Mouse (Mus musculus) kidney, embryonic 16.5 days (tissue): ENCODE results near the gene Pmpcb. TPM values are rescaled to one million over a fixed set of nuclear protein-coding genes. Genes with fewer than 3 reads are reported as not detected.
"Not testable (repeated sequence)": the region's sequence is repeated elsewhere in the genome, so short reads cannot be mapped to it uniquely, and the experiment has no call there.

Experiments used
- ATAC-seq: fragments of 200-750 bp; cut with Nextera tagmentation; 2 replicates; pipeline ENCODE4 v1.8.0; 2017; ENCODE audit warnings: moderate TSS enrichment; ENCODE audit not compliant: low FRiP score, low TSS enrichment
- H3K27ac ChIP-seq: fragments of 300-500 bp; sonication (generic); 2 replicates; pipeline ENCODE4 v1.5.1; 2014; ENCODE audit warnings: low read length
- H3K27me3 ChIP-seq: fragments of 300-500 bp; sonication (generic); 2 replicates; pipeline ENCODE4 v1.6.1; 2014; ENCODE audit warnings: low read length, control low read depth, mixed read lengths; ENCODE audit not compliant: insufficient read depth
- H3K36me3 ChIP-seq: fragments of 300-500 bp; sonication (generic); 2 replicates; pipeline ENCODE4 v1.6.1; 2014; ENCODE audit warnings: low read length, control low read depth, mixed read lengths; ENCODE audit not compliant: insufficient read depth
- H3K4me1 ChIP-seq: fragments of 300-500 bp; sonication (generic); 2 replicates; pipeline ENCODE4 v1.6.1; 2014; ENCODE audit warnings: low read length, control low read depth, mixed read lengths; ENCODE audit not compliant: insufficient read depth
- H3K4me2 ChIP-seq: fragments of 300-500 bp; sonication (generic); replicated peaks from 2 replicates; pipeline ENCODE4 v1.6.1; 2014; ENCODE audit warnings: low read depth, low read length
- H3K4me3 ChIP-seq: fragments of 300-500 bp; sonication (generic); 2 replicates; pipeline ENCODE4 v1.5.1; 2014; ENCODE audit warnings: mild to moderate bottlenecking, low read length
- H3K9ac ChIP-seq: fragments of 300-500 bp; sonication (generic); replicated peaks from 2 replicates; pipeline ENCODE4 v1.6.1; 2014; ENCODE audit warnings: low read length
- H3K9me3 ChIP-seq: fragments of 300-500 bp; sonication (generic); 2 replicates; pipeline ENCODE4 v1.6.1; 2016; ENCODE audit warnings: low read length, control low read depth
- WGBS: fragments of 180-500 bp; shearing (Covaris S2); extraction: QIAGEN DNeasy Blood & Tissue Kit; methylation state at CpG from one replicate; pipeline ENCODE4 v1.1.7; 2014; 5-methylcytosine and 5-hydroxymethylcytosine counted together
- polyA plus RNA-seq: library from polyadenylated mRNA; unstranded; fragments of >200 nt; fragmentation: Nextera tagmentation; extraction: Ambion mirVana; gene quantifications from 2 replicates; pipeline ENCODE4 v1.2.1, GENCODE M21; 2015

The Pmpcb gene
- 91.9 and 104 TPM in 2 replicates for polyA plus RNA-seq

GRCm38 (mm10) chr5:21736956-21737585 is at the start of gene Pmpcb:
Gene Pmpcb, plus strand, starts transcription at chr5:21737141.
- H3K4me1 ChIP-seq: peaks cover 23% of the 10 kb centered on the region
- WGBS: under 1% methylated on average over 42 of the region's 42 CpGs
- ATAC-seq: peak; percentile 81
- no peaks in the 10 kb centered on the region for H3K9me3 ChIP-seq
- H3K36me3 ChIP-seq: peaks cover 29% of the 10 kb centered on the region
- no peaks in the 10 kb centered on the region for H3K27me3 ChIP-seq
- peak within 1 kb of the TSS; percentile 75 for H3K27ac ChIP-seq
- peak within 1 kb of the TSS; percentile 79 for H3K4me3 ChIP-seq
- H3K4me2 ChIP-seq: peak within 1 kb of the TSS; percentile 66
- H3K9ac ChIP-seq: peak within 1 kb of the TSS; percentile 88

GRCm38 (mm10) chr5:21692230-21692629 is 44.7 kb upstream of the Pmpcb start:
- Histone ChIP-seq H3K4me1 (peaks cover 12% of the 10 kb centered on the region; the same call in 1 of the 2 replicates), H3K9ac (no peak overlapping the region), H3K27me3 (no peaks in the 10 kb centered on the region), H3K4me3 (no peak overlapping the region), H3K9me3 (0 out of 2 replicates have a peak, but pooled peaks cover 2% of the 10 kb centered on the region), H3K36me3 (no peaks in the 10 kb centered on the region; the same call in 1 of the 2 replicates), H3K27ac (no peak overlapping the region), H3K4me2 (no peak overlapping the region)
- no peak for ATAC-seq
- WGBS: 84% methylated on average over 5 of the region's 5 CpGs

- Histone ChIP-seq H3K9me3 (0 out of 2 replicates have a peak, but pooled peaks cover 2% of the 10 kb centered on the region), H3K4me1 (peaks cover 12% of the 10 kb centered on the region; the same call in 1 of the 2 replicates), H3K27me3 (no peaks in the 10 kb centered on the region), H3K4me3 (no peak overlapping the region), H3K9ac (no peak overlapping the region), H3K36me3 (no peaks in the 10 kb centered on the region; the same call in 1 of the 2 replicates), H3K27ac (no peak overlapping the region), H3K4me2 (no peak overlapping the region)
- ATAC-seq: peak; percentile 51; the same call in 1 of the 2 replicates
- 43% methylated on average over 3 of the region's 3 CpGs for WGBS
Observed at GRCm38 (mm10) chr5:21693372-21693870, 43.5 kb upstream of the Pmpcb start.

- WGBS: 89% methylated on average over 3 of the region's 3 CpGs
- ATAC-seq: no peak
- Histone ChIP-seq H3K27ac (no peak overlapping the region), H3K36me3 (no peaks in the 10 kb centered on the region), H3K4me2 (no peak overlapping the region), H3K27me3 (no peaks in the 10 kb centered on the region), H3K4me3 (no peak overlapping the region), H3K9me3 (no peaks in the 10 kb centered on the region), H3K9ac (no peak overlapping the region), H3K4me1 (peaks cover 12% of the 10 kb centered on the region; the same call in 1 of the 2 replicates)
Observed at GRCm38 (mm10) chr5:21694854-21695490, 42.0 kb upstream of the Pmpcb start.

- WGBS: 77% methylated on average over 3 of the region's 3 CpGs
- peak overlapping the region; percentile 27; the same call in 1 of the 2 replicates for H3K4me2 ChIP-seq
- H3K9ac ChIP-seq, H3K4me1 ChIP-seq, H3K27me3 ChIP-seq, H3K27ac ChIP-seq, H3K9me3 ChIP-seq, ATAC-seq, H3K4me3 ChIP-seq, H3K36me3 ChIP-seq: not testable (repeated sequence)
Observed at GRCm38 (mm10) chr5:21699555-21699954, 37.4 kb upstream of the Pmpcb start.

- Histone ChIP-seq H3K4me3 (peak overlapping the region; percentile 77), H3K27me3 (no peaks in the 10 kb centered on the region), H3K4me2 (peak overlapping the region; percentile 83), H3K9me3 (no peaks in the 10 kb centered on the region), H3K36me3 (no peaks in the 10 kb centered on the region), H3K4me1 (0 out of 2 replicates have a peak, but pooled peaks cover 3% of the 10 kb centered on the region), H3K27ac (no peak overlapping the region), H3K9ac (peak overlapping the region; percentile 50)
- ATAC-seq: no peak
- WGBS: 14% methylated on average over 10 of the region's 10 CpGs
Observed at GRCm38 (mm10) chr5:21700272-21700821, 36.6 kb upstream of the Pmpcb start.

- WGBS: under 1% methylated on average over 22 of the region's 22 CpGs
- Histone ChIP-seq H3K9ac (peak overlapping the region; percentile 76), H3K36me3 (no peaks in the 10 kb centered on the region), H3K4me3 (peak overlapping the region; percentile 77), H3K4me1 (0 out of 2 replicates have a peak, but pooled peaks cover 3% of the 10 kb centered on the region), H3K4me2 (peak overlapping the region; percentile 83), H3K27me3 (no peaks in the 10 kb centered on the region), H3K27ac (peak overlapping the region; percentile 65), H3K9me3 (no peaks in the 10 kb centered on the region)
- no peak; the same call in none of the 2 replicates for ATAC-seq
Observed at GRCm38 (mm10) chr5:21700934-21701333, 36.0 kb upstream of the Pmpcb start.

GRCm38 (mm10) chr5:21701351-21702008 is 35.5 kb upstream of the Pmpcb start, which contains the start of gene Napepld:
Gene Napepld, minus strand, starts transcription at chr5:21701396.
- Histone ChIP-seq H3K27ac (peak within 1 kb of the TSS; percentile 98), H3K4me1 (0 out of 2 replicates have a peak, but pooled peaks cover 3% of the 10 kb centered on the region), H3K9me3 (no peaks in the 10 kb centered on the region), H3K4me2 (peak within 1 kb of the TSS; percentile 83), H3K4me3 (peak within 1 kb of the TSS; percentile 77), H3K27me3 (no peaks in the 10 kb centered on the region), H3K36me3 (no peaks in the 10 kb centered on the region), H3K9ac (peak within 1 kb of the TSS; percentile 94)
- peak; percentile 99 for ATAC-seq
- under 1% methylated on average over 45 of the region's 59 CpGs for WGBS

- Histone ChIP-seq H3K9me3 (no peaks in the 10 kb centered on the region), H3K9ac (peak overlapping the region; percentile 94), H3K4me1 (no peaks in the 10 kb centered on the region), H3K27ac (peak overlapping the region; percentile 98), H3K27me3 (no peaks in the 10 kb centered on the region), H3K4me3 (peak overlapping the region; percentile 77), H3K4me2 (peak overlapping the region; percentile 83), H3K36me3 (no peaks in the 10 kb centered on the region)
- 56% methylated on average over 2 of the region's 2 CpGs for WGBS
- ATAC-seq: no peak
Observed at GRCm38 (mm10) chr5:21702009-21702364, 35.0 kb upstream of the Pmpcb start.
